Mouse (Mus musculus): Measurements from ENCODE around the gene Cks1b.
"Not testable (repeated sequence)": the region's sequence is repeated elsewhere in the genome, so short reads cannot be mapped to it uniquely, and the experiment has no call there.

DNA sequence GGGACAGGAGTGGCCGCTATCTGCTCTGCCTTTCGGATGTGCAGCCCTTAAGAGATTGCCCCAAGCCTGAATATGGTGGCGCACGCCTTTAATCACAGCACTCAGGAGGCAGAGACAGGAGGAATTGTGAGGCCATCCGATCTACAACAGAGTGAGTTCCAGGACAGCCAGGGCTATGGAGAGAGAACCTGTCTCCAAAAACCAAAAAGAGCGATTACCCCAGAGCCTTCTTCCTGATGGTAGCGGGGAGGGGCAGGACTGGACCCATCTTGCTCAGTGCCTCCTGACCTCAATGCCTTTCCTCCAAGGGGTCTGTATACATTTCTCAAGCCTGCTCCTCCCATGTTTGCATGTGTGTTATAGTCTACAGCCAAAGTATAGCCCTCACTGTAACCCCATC lies 10.8 kb upstream of the Cks1b start:
- not testable (repeated sequence) for TF ChIP-seq POLR2A (IDR thresholded peaks at IDR 0.05; ENCODE audit: borderline replicate concordance, extremely low read depth, low read depth, low read length); CTCF (IDR thresholded peaks at IDR 0.05; ENCODE audit: insufficient read depth, low read length)
